Mouse (Mus musculus): ENCODE data around the gene Tssk6. TPM values are rescaled to one million over a fixed set of nuclear protein-coding genes. Genes with fewer than 3 reads are reported as not detected.

Tssk6 gene
- polyA plus RNA-seq, 1 experiment: 1.0 TPM

DNA sequence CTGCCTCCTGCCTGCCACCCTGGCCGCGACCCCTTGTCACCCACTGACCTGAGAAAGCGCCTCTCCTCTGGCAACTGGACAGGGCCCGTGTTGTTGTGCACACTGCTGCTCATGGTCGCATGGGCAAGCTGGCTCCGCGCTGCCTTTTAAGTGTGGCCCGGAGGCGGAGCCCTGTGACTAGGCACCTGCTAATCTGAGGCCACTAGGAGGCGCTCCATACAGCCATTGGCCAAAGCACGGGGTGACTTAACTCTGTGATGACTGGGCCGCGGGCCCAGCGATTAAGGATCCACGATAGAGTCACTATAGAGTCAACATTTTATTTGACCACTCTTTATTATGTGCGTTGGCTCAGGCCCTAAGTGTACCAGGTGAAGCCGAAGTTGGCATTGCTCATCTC, 8.1 kb upstream of the Tssk6 start:
- 88% methylated on average over 17 of the region's 17 CpGs for WGBS
- no peak for TF ChIP-seq CTCF (IDR thresholded peaks at IDR 0.05; ENCODE audit: extremely low read depth, insufficient read depth, insufficient read length, insufficient replicate concordance)
- no peak for TF ChIP-seq POLR2A (IDR thresholded peaks at IDR 0.05; ENCODE audit: low read depth, low read length)
- Histone ChIP-seq H3K4me1 (ENCODE audit: control insufficient read depth, insufficient read depth, insufficient read length) (peaks cover 4% of the 10 kb centered on the region), H3K36me3 (ENCODE audit: control insufficient read depth, insufficient read depth, low read length) (peaks cover 12% of the 10 kb centered on the region), H3K4me3 (ENCODE audit: extremely low read depth, insufficient read depth, insufficient read length) (no peak overlapping the region), H3K27ac (ENCODE audit: insufficient read depth, low read length) (no peak overlapping the region), H3K27me3 (ENCODE audit: control insufficient read depth, insufficient read depth, low read length) (peaks cover 4% of the 10 kb centered on the region)
- DNase-seq (ENCODE audit: low read depth in 1 of 2, low spot score in 2 of 2): no peak

DNA sequence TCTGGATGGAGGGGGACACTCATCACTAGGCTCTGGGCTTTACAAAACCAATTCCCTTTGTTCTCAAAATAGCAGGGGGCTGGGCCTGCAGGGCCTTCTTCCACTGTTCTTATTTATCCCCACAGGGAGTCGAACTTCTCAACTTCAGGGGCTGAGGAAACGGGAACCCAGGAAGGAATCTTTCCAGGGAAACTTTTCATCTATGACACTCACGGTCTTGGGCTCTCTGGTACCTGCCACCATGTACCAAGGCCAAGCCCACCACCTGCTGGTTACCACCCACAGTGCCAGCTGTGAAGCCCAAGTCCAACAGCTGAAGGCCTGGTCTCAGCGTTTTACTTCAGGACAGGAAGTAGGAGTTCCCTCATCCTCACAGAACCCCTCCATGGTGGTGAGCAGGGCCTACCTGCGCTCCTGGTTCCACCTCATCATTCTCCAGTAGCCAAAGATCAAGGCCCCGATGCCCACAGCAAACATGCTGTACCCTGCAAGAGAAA, 7.1 kb upstream of the Tssk6 start:
- H3K27me3 ChIP-seq (ENCODE audit: control insufficient read depth, insufficient read depth, low read length): no peaks in the 10 kb centered on the region
- DNase-seq (ENCODE audit: low read depth in 1 of 2, low spot score in 2 of 2): no peak
- H3K36me3 ChIP-seq (ENCODE audit: control insufficient read depth, insufficient read depth, low read length): peaks cover 12% of the 10 kb centered on the region
- no peak overlapping the region for H3K27ac ChIP-seq (ENCODE audit: insufficient read depth, low read length)
- H3K4me1 ChIP-seq (ENCODE audit: control insufficient read depth, insufficient read depth, insufficient read length): no peaks in the 10 kb centered on the region
- TF ChIP-seq CTCF (IDR thresholded peaks at IDR 0.05; ENCODE audit: extremely low read depth, insufficient read depth, insufficient read length, insufficient replicate concordance) (no peak), POLR2A (IDR thresholded peaks at IDR 0.05; ENCODE audit: low read depth, low read length) (no peak)
- no peak overlapping the region for H3K4me3 ChIP-seq (ENCODE audit: extremely low read depth, insufficient read depth, insufficient read length)
- WGBS: 81% methylated on average over 6 of the region's 6 CpGs

DNA sequence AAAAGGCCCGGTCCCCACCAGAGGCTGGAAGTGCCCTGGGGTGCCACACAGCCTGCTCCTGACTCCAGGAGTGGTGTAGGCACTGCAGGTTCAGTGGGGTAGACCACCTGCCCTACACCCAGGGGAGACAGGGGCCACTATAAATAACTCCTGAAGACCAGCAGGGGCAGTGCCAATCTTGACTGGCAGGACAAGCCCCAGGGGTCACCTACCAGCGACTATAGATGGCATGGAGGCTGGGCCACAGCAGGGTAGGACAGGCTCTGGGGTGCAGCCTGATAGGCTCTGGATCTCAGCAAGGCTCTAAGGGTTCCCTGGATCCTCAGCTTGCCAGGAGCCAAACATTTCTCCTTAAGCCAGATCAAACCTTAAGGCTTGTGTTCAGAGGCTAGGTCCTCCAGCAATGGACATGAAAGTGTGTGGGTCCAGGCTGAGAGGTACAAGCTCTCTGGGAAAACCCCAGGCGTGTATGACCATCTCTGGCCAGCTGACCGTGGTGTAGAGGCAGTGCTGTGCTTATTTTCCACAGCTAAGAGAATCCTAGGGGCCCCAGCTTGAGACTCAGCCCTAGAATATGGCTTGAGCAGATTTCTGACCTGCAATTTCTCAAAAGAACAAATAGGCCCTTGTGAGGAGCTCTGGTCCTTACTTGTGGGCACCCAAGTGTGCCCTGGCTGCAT, 6.1 kb upstream of the Tssk6 start:
- no peak overlapping the region for H3K27ac ChIP-seq (ENCODE audit: insufficient read depth, low read length)
- H3K4me3 ChIP-seq (ENCODE audit: extremely low read depth, insufficient read depth, insufficient read length): no peak overlapping the region
- H3K36me3 ChIP-seq (ENCODE audit: control insufficient read depth, insufficient read depth, low read length): peaks cover 12% of the 10 kb centered on the region
- TF ChIP-seq POLR2A (IDR thresholded peaks at IDR 0.05; ENCODE audit: low read depth, low read length): no peak
- TF ChIP-seq CTCF (IDR thresholded peaks at IDR 0.05; ENCODE audit: extremely low read depth, insufficient read depth, insufficient read length, insufficient replicate concordance): no peak
- no peaks in the 10 kb centered on the region for H3K27me3 ChIP-seq (ENCODE audit: control insufficient read depth, insufficient read depth, low read length)
- peaks cover 3% of the 10 kb centered on the region; the same call in 1 of the 2 replicates for H3K4me1 ChIP-seq (ENCODE audit: control insufficient read depth, insufficient read depth, insufficient read length)
- 85% methylated on average over 4 of the region's 4 CpGs for WGBS
- no peak for DNase-seq (ENCODE audit: low read depth in 1 of 2, low spot score in 2 of 2)

DNA sequence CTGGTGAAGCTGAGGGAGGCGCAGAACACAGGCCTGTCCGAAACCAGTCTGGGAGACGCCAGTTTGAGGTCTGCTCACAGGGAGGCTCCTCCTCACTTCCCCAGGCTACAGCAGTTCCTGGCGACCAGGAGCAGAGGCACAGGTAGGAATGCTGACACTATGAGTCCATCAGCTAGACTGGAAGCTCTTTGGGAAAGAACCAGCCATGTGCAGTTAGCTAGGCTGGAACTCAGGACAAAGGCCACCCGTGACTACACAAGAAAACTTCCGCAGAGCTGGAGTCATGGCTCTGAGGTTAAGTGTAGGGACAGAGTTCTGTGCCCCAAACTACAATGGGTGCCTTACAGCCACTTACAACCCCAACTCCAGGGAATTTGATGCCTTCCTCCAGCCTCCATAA, 4.1 kb upstream of the Tssk6 start:
- no peak overlapping the region for H3K4me3 ChIP-seq (ENCODE audit: extremely low read depth, insufficient read depth, insufficient read length)
- H3K4me1 ChIP-seq (ENCODE audit: control insufficient read depth, insufficient read depth, insufficient read length): peaks cover 11% of the 10 kb centered on the region
- no peak for TF ChIP-seq POLR2A (IDR thresholded peaks at IDR 0.05; ENCODE audit: low read depth, low read length)
- TF ChIP-seq CTCF (IDR thresholded peaks at IDR 0.05; ENCODE audit: extremely low read depth, insufficient read depth, insufficient read length, insufficient replicate concordance): no peak
- WGBS: 89% methylated on average over 6 of the region's 6 CpGs
- no peak overlapping the region for H3K27ac ChIP-seq (ENCODE audit: insufficient read depth, low read length)
- DNase-seq (ENCODE audit: low read depth in 1 of 2, low spot score in 2 of 2): no peak
- peaks cover 10% of the 10 kb centered on the region for H3K36me3 ChIP-seq (ENCODE audit: control insufficient read depth, insufficient read depth, low read length)
- H3K27me3 ChIP-seq (ENCODE audit: control insufficient read depth, insufficient read depth, low read length): no peaks in the 10 kb centered on the region

DNA sequence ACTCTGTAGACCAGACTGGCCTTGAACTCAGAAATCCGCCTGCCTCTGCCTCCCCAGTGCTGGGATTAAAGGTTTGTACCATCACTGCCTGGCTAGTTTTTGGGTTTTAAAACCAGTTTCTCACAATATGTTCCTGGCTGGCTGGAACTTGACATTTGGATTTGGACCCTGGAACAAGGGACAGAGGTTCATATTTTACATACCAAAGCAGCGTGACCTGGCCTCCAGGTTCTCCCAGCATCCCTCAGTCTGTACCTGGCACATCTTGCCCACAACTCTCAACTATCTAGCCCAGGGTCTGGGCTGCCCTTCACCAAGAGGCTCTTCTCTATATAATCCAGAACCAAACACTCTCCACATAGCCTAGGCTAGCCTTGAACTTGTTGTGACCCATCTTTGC, 2.1 kb upstream of the Tssk6 start:
- H3K4me3 ChIP-seq (ENCODE audit: extremely low read depth, insufficient read depth, insufficient read length): no peak overlapping the region
- peaks cover 11% of the 10 kb centered on the region for H3K4me1 ChIP-seq (ENCODE audit: control insufficient read depth, insufficient read depth, insufficient read length)
- no peak for DNase-seq (ENCODE audit: low read depth in 1 of 2, low spot score in 2 of 2)
- no peak overlapping the region for H3K27ac ChIP-seq (ENCODE audit: insufficient read depth, low read length)
- WGBS: 93% methylated on average over 2 of the region's 2 CpGs
- TF ChIP-seq POLR2A (IDR thresholded peaks at IDR 0.05; ENCODE audit: low read depth, low read length) (no peak), CTCF (IDR thresholded peaks at IDR 0.05; ENCODE audit: extremely low read depth, insufficient read depth, insufficient read length, insufficient replicate concordance) (no peak)
- H3K36me3 ChIP-seq (ENCODE audit: control insufficient read depth, insufficient read depth, low read length): peaks cover 1% of the 10 kb centered on the region; the same call in 1 of the 2 replicates
- no peaks in the 10 kb centered on the region for H3K27me3 ChIP-seq (ENCODE audit: control insufficient read depth, insufficient read depth, low read length)

DNA sequence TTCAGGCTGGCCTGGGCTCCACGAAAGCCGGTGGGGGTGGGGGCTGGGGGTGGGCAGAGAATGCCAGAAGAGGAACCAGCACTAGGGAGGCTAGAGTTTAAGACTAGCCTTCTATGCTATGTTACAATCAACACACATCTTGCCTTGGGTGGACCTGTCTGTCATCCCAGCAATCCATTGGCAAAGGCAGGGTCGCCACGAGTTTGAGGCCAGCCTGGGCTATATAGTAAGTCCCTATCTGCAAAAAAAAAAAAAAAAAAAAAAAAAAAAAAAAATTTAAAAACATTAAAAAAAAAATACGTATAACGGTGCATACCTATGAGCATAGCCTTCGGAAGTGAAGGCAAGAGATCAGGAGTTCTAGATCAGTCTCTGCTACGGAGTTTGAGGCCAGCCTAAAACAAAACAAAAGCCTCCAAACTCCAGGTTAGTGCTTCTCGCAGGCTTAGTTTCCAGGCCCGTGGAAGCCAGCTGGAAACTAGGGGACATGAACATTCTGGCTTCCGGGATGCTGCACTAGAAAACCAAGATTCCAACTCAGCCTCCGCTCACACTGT, 1.0 kb upstream of the Tssk6 start:
- 6% methylated on average over 12 of the region's 12 CpGs for WGBS
- TF ChIP-seq POLR2A (IDR thresholded peaks at IDR 0.05; ENCODE audit: low read depth, low read length): no peak
- no peak for TF ChIP-seq CTCF (IDR thresholded peaks at IDR 0.05; ENCODE audit: extremely low read depth, insufficient read depth, insufficient read length, insufficient replicate concordance)
- peak overlapping the region; percentile 85 for H3K27ac ChIP-seq (ENCODE audit: insufficient read depth, low read length)
- H3K4me1 ChIP-seq (ENCODE audit: control insufficient read depth, insufficient read depth, insufficient read length): peaks cover 11% of the 10 kb centered on the region
- peak overlapping the region; percentile 79 for H3K4me3 ChIP-seq (ENCODE audit: extremely low read depth, insufficient read depth, insufficient read length)
- DNase-seq (ENCODE audit: low read depth in 1 of 2, low spot score in 2 of 2): no peak
- no peaks in the 10 kb centered on the region; the same call in 1 of the 2 replicates for H3K36me3 ChIP-seq (ENCODE audit: control insufficient read depth, insufficient read depth, low read length)
- H3K27me3 ChIP-seq (ENCODE audit: control insufficient read depth, insufficient read depth, low read length): no peaks in the 10 kb centered on the region

All from spleen, adult 2 months (tissue).